Mouse (Mus musculus): ENCODE measurements around the gene Gm42372.
"Not testable (repeated sequence)": the region's sequence is repeated elsewhere in the genome, so short reads cannot be mapped to it uniquely, and the experiment has no call there.

DNA sequence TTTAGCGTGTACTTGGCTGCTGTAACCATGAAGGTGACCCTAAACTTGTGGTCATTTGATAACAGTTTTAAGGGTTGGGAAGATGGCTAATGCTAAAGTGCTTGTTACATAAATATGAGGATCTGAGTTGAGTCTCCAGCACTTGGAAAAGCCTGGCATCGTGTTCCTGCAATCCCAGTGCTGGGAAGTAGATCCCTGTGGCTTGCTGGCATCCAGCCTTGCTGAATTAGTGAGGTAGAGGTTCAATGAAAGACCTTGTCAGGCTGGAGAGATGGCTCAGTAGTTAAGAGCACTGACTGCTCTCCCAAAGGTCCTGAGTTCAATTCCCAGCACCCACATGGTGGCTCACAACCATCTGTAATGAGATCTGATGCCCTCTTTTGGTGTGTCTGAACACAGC is 29.1 kb upstream of the Gm42372 start:
- TF ChIP-seq CTCF, EP300 (IDR thresholded peaks at IDR 0.05; ENCODE audit: low read depth): not testable (repeated sequence)

Measured in liver, embryonic 14.5 days (tissue).